Mouse (Mus musculus): ENCODE results near the gene Coq7. TPM values are rescaled to one million over a fixed set of nuclear protein-coding genes. Genes with fewer than 3 reads are reported as not detected.
A peak's percentile ranks its signal among the peaks of the same experiment; 100 is the strongest.

Coq7 gene
- polyA plus RNA-seq, 1 experiment from 2014 or later: 206 TPM

- H3K9me3 ChIP-seq (ENCODE audit: control insufficient read depth, low read length): peaks cover 12% of the 10 kb centered on the region
- 60% methylated on average over 5 of the region's 5 CpGs for WGBS
- H3K4me3 ChIP-seq (ENCODE audit: control insufficient read depth in 1 of 2, insufficient read depth in 1 of 2, low read depth in 1 of 2, low read length in 2 of 2): no peak overlapping the region
- peaks cover 12 to 13% of the 10 kb centered on the region in 2 experiments for H3K4me1 ChIP-seq (ENCODE audit: control insufficient read depth in 2 of 2, insufficient read depth in 2 of 2, low read length in 2 of 2)
- ATAC-seq (ENCODE audit: insufficient number of reproducible peaks, insufficient read depth, low FRiP score, low read depth): no peak
- H3K4me2 ChIP-seq (ENCODE audit: low read length): no peak overlapping the region
- H3K27me3 ChIP-seq (ENCODE audit: control insufficient read depth, insufficient read depth, low read length): no peaks in the 10 kb centered on the region
- H3K36me3 ChIP-seq (ENCODE audit: control insufficient read depth, insufficient read depth, low read length): no peaks in the 10 kb centered on the region
- no peak overlapping the region for H3K9ac ChIP-seq (ENCODE audit: low read length)
- H3K27ac ChIP-seq (replicated peaks in 1 of 2; ENCODE audit: control insufficient read depth in 1 of 2, insufficient read depth in 1 of 2, low read depth in 2 of 2, low read length in 2 of 2): no peak overlapping the region
Observed at GRCm38 (mm10) chr7:118476428-118476827, 56.7 kb downstream of the Coq7 start.

GRCm38 (mm10) chr7:118475008-118475705 is 58.0 kb downstream of the Coq7 start:
- H3K27ac ChIP-seq (replicated peaks in 1 of 2; ENCODE audit: control insufficient read depth in 1 of 2, insufficient read depth in 1 of 2, low read depth in 2 of 2, low read length in 2 of 2): 0 out of 4 replicates have a peak overlapping the region, but pooled peaks have one; percentile 37 to 44
- no peaks in the 10 kb centered on the region for H3K27me3 ChIP-seq (ENCODE audit: control insufficient read depth, insufficient read depth, low read length)
- H3K4me1 ChIP-seq (ENCODE audit: control insufficient read depth in 2 of 2, insufficient read depth in 2 of 2, low read length in 2 of 2): peaks cover 4 to 7% of the 10 kb centered on the region in 2 experiments; a peak in 2 of 4 replicates
- H3K36me3 ChIP-seq (ENCODE audit: control insufficient read depth, insufficient read depth, low read length): no peaks in the 10 kb centered on the region
- ATAC-seq (ENCODE audit: insufficient number of reproducible peaks, insufficient read depth, low FRiP score, low read depth): 0 out of 2 replicates have a peak, but pooled peaks have one; percentile 24
- no peak overlapping the region for H3K4me3 ChIP-seq (ENCODE audit: control insufficient read depth in 1 of 2, insufficient read depth in 1 of 2, low read depth in 1 of 2, low read length in 2 of 2)
- no peak overlapping the region for H3K4me2 ChIP-seq (ENCODE audit: low read length)
- 82% methylated on average over 7 of the region's 7 CpGs for WGBS
- H3K9ac ChIP-seq (ENCODE audit: low read length): no peak overlapping the region
- peaks cover 12% of the 10 kb centered on the region for H3K9me3 ChIP-seq (ENCODE audit: control insufficient read depth, low read length)

- Histone ChIP-seq H3K9ac (ENCODE audit: low read length) (no peak overlapping the region), H3K4me3 (ENCODE audit: control insufficient read depth in 1 of 2, insufficient read depth in 1 of 2, low read depth in 1 of 2, low read length in 2 of 2) (no peak overlapping the region), H3K36me3 (ENCODE audit: control insufficient read depth, insufficient read depth, low read length) (no peaks in the 10 kb centered on the region), H3K9me3 (ENCODE audit: control insufficient read depth, low read length) (peaks cover 12% of the 10 kb centered on the region), H3K4me1 (ENCODE audit: control insufficient read depth in 2 of 2, insufficient read depth in 2 of 2, low read length in 2 of 2) (no peaks in the 10 kb centered on the region), H3K27me3 (ENCODE audit: control insufficient read depth, insufficient read depth, low read length) (no peaks in the 10 kb centered on the region), H3K4me2 (ENCODE audit: low read length) (no peak overlapping the region), H3K27ac (replicated peaks in 1 of 2; ENCODE audit: control insufficient read depth in 1 of 2, insufficient read depth in 1 of 2, low read depth in 2 of 2, low read length in 2 of 2) (no peak overlapping the region)
- ATAC-seq (ENCODE audit: insufficient number of reproducible peaks, insufficient read depth, low FRiP score, low read depth): no peak
- 97% methylated on average over 1 of the region's 1 CpGs for WGBS
Observed at GRCm38 (mm10) chr7:118472886-118473285, 60.3 kb downstream of the Coq7 start.

GRCm38 (mm10) chr7:118468060-118468459 is 65.1 kb downstream of the Coq7 start:
- Histone ChIP-seq H3K27me3 (ENCODE audit: control insufficient read depth, insufficient read depth, low read length) (no peaks in the 10 kb centered on the region), H3K4me1 (ENCODE audit: control insufficient read depth in 2 of 2, insufficient read depth in 2 of 2, low read length in 2 of 2) (0 out of 4 replicates have a peak, but pooled peaks cover 0 to under 1% of the 10 kb centered on the region in 2 experiments), H3K4me2 (ENCODE audit: low read length) (no peak overlapping the region), H3K9me3 (ENCODE audit: control insufficient read depth, low read length) (0 out of 2 replicates have a peak, but pooled peaks cover 3% of the 10 kb centered on the region), H3K9ac (ENCODE audit: low read length) (no peak overlapping the region), H3K4me3 (ENCODE audit: control insufficient read depth in 1 of 2, insufficient read depth in 1 of 2, low read depth in 1 of 2, low read length in 2 of 2) (no peak overlapping the region), H3K27ac (replicated peaks in 1 of 2; ENCODE audit: control insufficient read depth in 1 of 2, insufficient read depth in 1 of 2, low read depth in 2 of 2, low read length in 2 of 2) (no peak overlapping the region), H3K36me3 (ENCODE audit: control insufficient read depth, insufficient read depth, low read length) (no peaks in the 10 kb centered on the region)
- WGBS: 87% methylated on average over 3 of the region's 3 CpGs
- no peak for ATAC-seq (ENCODE audit: insufficient number of reproducible peaks, insufficient read depth, low FRiP score, low read depth)

- 0 out of 4 replicates have a peak, but pooled peaks cover 0 to 2% of the 10 kb centered on the region in 2 experiments for H3K4me1 ChIP-seq (ENCODE audit: control insufficient read depth in 2 of 2, insufficient read depth in 2 of 2, low read length in 2 of 2)
- 31% methylated on average over 4 of the region's 4 CpGs for WGBS
- no peaks in the 10 kb centered on the region for H3K9me3 ChIP-seq (ENCODE audit: control insufficient read depth, low read length)
- H3K27ac ChIP-seq (replicated peaks in 1 of 2; ENCODE audit: control insufficient read depth in 1 of 2, insufficient read depth in 1 of 2, low read depth in 2 of 2, low read length in 2 of 2): no peak overlapping the region
- no peak overlapping the region for H3K9ac ChIP-seq (ENCODE audit: low read length)
- no peak overlapping the region for H3K4me2 ChIP-seq (ENCODE audit: low read length)
- ATAC-seq (ENCODE audit: insufficient number of reproducible peaks, insufficient read depth, low FRiP score, low read depth): no peak
- no peaks in the 10 kb centered on the region for H3K36me3 ChIP-seq (ENCODE audit: control insufficient read depth, insufficient read depth, low read length)
- H3K27me3 ChIP-seq (ENCODE audit: control insufficient read depth, insufficient read depth, low read length): no peaks in the 10 kb centered on the region
- no peak overlapping the region for H3K4me3 ChIP-seq (ENCODE audit: control insufficient read depth in 1 of 2, insufficient read depth in 1 of 2, low read depth in 1 of 2, low read length in 2 of 2)
Observed at GRCm38 (mm10) chr7:118464432-118464831, 68.7 kb downstream of the Coq7 start.

- 0 out of 4 replicates have a peak, but pooled peaks cover 0 to 2% of the 10 kb centered on the region in 2 experiments for H3K4me1 ChIP-seq (ENCODE audit: control insufficient read depth in 2 of 2, insufficient read depth in 2 of 2, low read length in 2 of 2)
- no peaks in the 10 kb centered on the region for H3K36me3 ChIP-seq (ENCODE audit: control insufficient read depth, insufficient read depth, low read length)
- H3K9me3 ChIP-seq (ENCODE audit: control insufficient read depth, low read length): no peaks in the 10 kb centered on the region
- H3K27me3 ChIP-seq (ENCODE audit: control insufficient read depth, insufficient read depth, low read length): no peaks in the 10 kb centered on the region
- no peak overlapping the region for H3K9ac ChIP-seq (ENCODE audit: low read length)
- 58% methylated on average over 11 of the region's 11 CpGs for whole genome bisulfite sequencing
- H3K4me3 ChIP-seq (ENCODE audit: control insufficient read depth in 1 of 2, insufficient read depth in 1 of 2, low read depth in 1 of 2, low read length in 2 of 2): no peak overlapping the region
- no peak for ATAC-seq (ENCODE audit: insufficient number of reproducible peaks, insufficient read depth, low FRiP score, low read depth)
- no peak overlapping the region for H3K27ac ChIP-seq (replicated peaks in 1 of 2; ENCODE audit: control insufficient read depth in 1 of 2, insufficient read depth in 1 of 2, low read depth in 2 of 2, low read length in 2 of 2)
- H3K4me2 ChIP-seq (ENCODE audit: low read length): no peak overlapping the region
Observed at GRCm38 (mm10) chr7:118462818-118463762, 70.1 kb downstream of the Coq7 start.

GRCm38 (mm10) chr7:118461400-118462136 is 71.6 kb downstream of the Coq7 start:
- no peak for ATAC-seq (ENCODE audit: insufficient number of reproducible peaks, insufficient read depth, low FRiP score, low read depth)
- Histone ChIP-seq H3K4me1 (ENCODE audit: control insufficient read depth in 2 of 2, insufficient read depth in 2 of 2, low read length in 2 of 2) (0 out of 4 replicates have a peak, but pooled peaks cover 0 to 2% of the 10 kb centered on the region in 2 experiments), H3K4me2 (ENCODE audit: low read length) (no peak overlapping the region), H3K36me3 (ENCODE audit: control insufficient read depth, insufficient read depth, low read length) (no peaks in the 10 kb centered on the region), H3K9me3 (ENCODE audit: control insufficient read depth, low read length) (no peaks in the 10 kb centered on the region), H3K27ac (replicated peaks in 1 of 2; ENCODE audit: control insufficient read depth in 1 of 2, insufficient read depth in 1 of 2, low read depth in 2 of 2, low read length in 2 of 2) (no peak overlapping the region), H3K9ac (ENCODE audit: low read length) (no peak overlapping the region), H3K27me3 (ENCODE audit: control insufficient read depth, insufficient read depth, low read length) (no peaks in the 10 kb centered on the region), H3K4me3 (ENCODE audit: control insufficient read depth in 1 of 2, insufficient read depth in 1 of 2, low read depth in 1 of 2, low read length in 2 of 2) (no peak overlapping the region)
- WGBS: 50% methylated on average over 16 of the region's 16 CpGs
